Mouse (Mus musculus): Measurements from ENCODE around the gene Gpx4. TPM values are rescaled to one million over a fixed set of nuclear protein-coding genes. Genes with fewer than 3 reads are reported as not detected.

The Gpx4 gene
- 613 and 620 TPM in 2 replicates for polyA plus RNA-seq (2012; rRNA removed)

GRCm38 (mm10) chr10:80047041-80047565, at the start of gene Gpx4:
Gene Gpx4 (plus strand): TSS chr10:80047166.

GRCm38 (mm10) chr10:80016511-80016910, 30.5 kb upstream of the Gpx4 start, which contains the start of gene Arhgap45:
Gene Arhgap45 (plus strand): TSS chr10:80016653.

GRCm38 (mm10) chr10:80039559-80039979, 7.4 kb upstream of the Gpx4 start, which contains the start of gene Polr2e:
Gene Polr2e (minus strand): TSS chr10:80039795.

GRCm38 (mm10) chr10:80105460-80105859, 58.5 kb downstream of the Gpx4 start, which contains the start of gene Sbno2:
Gene Sbno2 (minus strand): TSS chr10:80105571.

Other genes starting within 250 kb of the Gpx4 start
- gene Misp, start 226.2 kb upstream of the Gpx4 start, polyA plus RNA-seq (2012; rRNA removed) = 5.1 and 6.2 TPM in 2 replicates
- 420 and 461 TPM in 2 replicates for gene Ptbp1, start 192.7 kb upstream of the Gpx4 start, polyA plus RNA-seq (2012; rRNA removed)
- 9.7 and 11.8 TPM in 2 replicates for gene Prtn3, start 172.7 kb upstream of the Gpx4 start, polyA plus RNA-seq (2012; rRNA removed)
- gene Plppr3, start 172.5 kb upstream of the Gpx4 start, polyA plus RNA-seq (2012; rRNA removed) = 55.3 and 72.1 TPM in 2 replicates
- 0.20 and 1.7 TPM in 2 replicates for gene Elane, start 160.9 kb upstream of the Gpx4 start, polyA plus RNA-seq (2012; rRNA removed)
- 3,404 and 4,096 TPM in 2 replicates for gene Cfd, start 156.3 kb upstream of the Gpx4 start, polyA plus RNA-seq (2012; rRNA removed)
- 147 and 148 TPM in 2 replicates for gene Med16, start 138.2 kb upstream of the Gpx4 start, polyA plus RNA-seq (2012; rRNA removed)
- not detected in 2 replicates for gene Gm26602, start 136.3 kb upstream of the Gpx4 start, polyA plus RNA-seq (2012; rRNA removed)
- gene Kiss1r, start 130.2 kb upstream of the Gpx4 start, polyA plus RNA-seq (2012; rRNA removed) = 11.7 and 14.4 TPM in 2 replicates
- 253 and 262 TPM in 2 replicates for gene R3hdm4, start 126.0 kb upstream of the Gpx4 start, polyA plus RNA-seq (2012; rRNA removed)
- 12.3 and 12.7 TPM in 2 replicates for gene Arid3a, start 120.1 kb upstream of the Gpx4 start, polyA plus RNA-seq (2012; rRNA removed)
- 93.7 and 94.3 TPM in 2 replicates for gene Wdr18, start 87.0 kb upstream of the Gpx4 start, polyA plus RNA-seq (2012; rRNA removed)
- gene Grin3b, start 76.5 kb upstream of the Gpx4 start, polyA plus RNA-seq (2012; rRNA removed) = 0.26 and 0.77 TPM in 2 replicates
- gene Tmem259, start 62.8 kb upstream of the Gpx4 start, polyA plus RNA-seq (2012; rRNA removed) = 471 and 485 TPM in 2 replicates
- gene Cnn2, start 58.6 kb upstream of the Gpx4 start, polyA plus RNA-seq (2012; rRNA removed) = 287 and 331 TPM in 2 replicates
- gene Abca7, start 50.7 kb upstream of the Gpx4 start, polyA plus RNA-seq (2012; rRNA removed) = 20.1 and 25.5 TPM in 2 replicates
- gene Arhgap45, start 30.5 kb upstream of the Gpx4 start, polyA plus RNA-seq (2012; rRNA removed) = 23.1 and 27.9 TPM in 2 replicates
- 406 and 421 TPM in 2 replicates for gene Polr2e, start 7.4 kb upstream of the Gpx4 start, polyA plus RNA-seq (2012; rRNA removed)
- 85.9 and 89.3 TPM in 2 replicates for gene Sbno2, start 58.4 kb downstream of the Gpx4 start, polyA plus RNA-seq (2012; rRNA removed)
- gene Stk11, start 68.6 kb downstream of the Gpx4 start, polyA plus RNA-seq (2012; rRNA removed) = 186 and 203 TPM in 2 replicates
- gene Atp5d, start 91.5 kb downstream of the Gpx4 start, polyA plus RNA-seq (2012; rRNA removed) = 1,675 and 3,137 TPM in 2 replicates
- 58.9 and 61.5 TPM in 2 replicates for gene Cbarp, start 93.7 kb downstream of the Gpx4 start, polyA plus RNA-seq (2012; rRNA removed)
- 221 and 248 TPM in 2 replicates for gene Midn, start 101.1 kb downstream of the Gpx4 start, polyA plus RNA-seq (2012; rRNA removed)
- 166 and 186 TPM in 2 replicates for gene Cirbp, start 118.8 kb downstream of the Gpx4 start, polyA plus RNA-seq (2012; rRNA removed)
- 11.6 and 15.0 TPM in 2 replicates for gene 1600002K03Rik, start 125.8 kb downstream of the Gpx4 start, polyA plus RNA-seq (2012; rRNA removed)
- 24.1 and 27.6 TPM in 2 replicates for gene Efna2, start 132.3 kb downstream of the Gpx4 start, polyA plus RNA-seq (2012; rRNA removed)
- gene Mum1, start 179.3 kb downstream of the Gpx4 start, polyA plus RNA-seq (2012; rRNA removed) = 50.0 and 52.1 TPM in 2 replicates
- 763 TPM in 2 replicates for gene Ndufs7, start 202.0 kb downstream of the Gpx4 start, polyA plus RNA-seq (2012; rRNA removed)
- gene Gamt, start 213.8 kb downstream of the Gpx4 start, polyA plus RNA-seq (2012; rRNA removed) = 151 and 218 TPM in 2 replicates
- 82.9 and 83.0 TPM in 2 replicates for gene Dazap1, start 214.3 kb downstream of the Gpx4 start, polyA plus RNA-seq (2012; rRNA removed)
- gene Rps15, start 245.3 kb downstream of the Gpx4 start, polyA plus RNA-seq (2012; rRNA removed) = 1,795 and 1,851 TPM in 2 replicates
- 3.4 and 4.0 TPM in 2 replicates for gene Apc2, start 248.8 kb downstream of the Gpx4 start, polyA plus RNA-seq (2012; rRNA removed)